Mouse (Mus musculus) heart, postnatal 0 days (tissue): ENCODE data around the gene Elovl6. TPM values are rescaled to one million over a fixed set of nuclear protein-coding genes. Genes with fewer than 3 reads are reported as not detected.

Source experiments
- ATAC-seq: fragments of 200-750 bp; cut with Nextera tagmentation; 2 replicates; pipeline ENCODE4 v1.8.0; 2017; ENCODE audit warnings: low read depth, moderate number of reproducible peaks, moderate library complexity; ENCODE audit not compliant: insufficient read depth
- DNase-seq: peaks from one replicate; pipeline ENCODE4 v3.0.0-alpha.2; 2016; ENCODE audit warnings: low spot score
- H3K27ac ChIP-seq: fragments of 300-500 bp; sonication (generic); 2 replicates; pipeline ENCODE4 v1.5.1; 2014; ENCODE audit warnings: low read depth, mild to moderate bottlenecking
- H3K27me3 ChIP-seq: fragments of 300-500 bp; sonication (generic); 2 replicates; pipeline ENCODE4 v1.6.1; 2014; ENCODE audit warnings: low read length, mixed read lengths; ENCODE audit not compliant: control insufficient read depth, insufficient read depth
- H3K36me3 ChIP-seq: fragments of 300-500 bp; sonication (generic); replicated peaks from 2 replicates; pipeline ENCODE4 v1.6.1; 2014; ENCODE audit warnings: low read length, mixed read lengths; ENCODE audit not compliant: control insufficient read depth, insufficient read depth
- H3K4me1 ChIP-seq: fragments of 300-500 bp; sonication (generic); 2 replicates; pipeline ENCODE4 v1.6.1; 2014; ENCODE audit warnings: antibody characterized with exemption; ENCODE audit not compliant: control insufficient read depth, insufficient read depth
- H3K4me2 ChIP-seq: fragments of 300-500 bp; sonication (generic); 2 replicates; pipeline ENCODE4 v1.6.1; 2014; ENCODE audit warnings: low read depth, mild to moderate bottlenecking, low read length, moderate library complexity
- H3K4me3 ChIP-seq: fragments of 300-500 bp; sonication (generic); 2 replicates; pipeline ENCODE4 v1.5.1; 2014; ENCODE audit warnings: low read depth, low read length
- H3K9ac ChIP-seq: fragments of 300-500 bp; sonication (generic); replicated peaks from 2 replicates; pipeline ENCODE4 v1.6.1; 2014; ENCODE audit warnings: low read depth, low read length, mixed read lengths
- H3K9me3 ChIP-seq: fragments of 300-500 bp; sonication (generic); replicated peaks from 2 replicates; pipeline ENCODE4 v1.6.1; 2016; ENCODE audit warnings: low read length; ENCODE audit not compliant: control insufficient read depth
- CTCF ChIP-seq: IDR thresholded peaks from 2 replicates; pipeline ENCODE4 v1.5.1; 2016; ENCODE audit warnings: antibody characterized with exemption, control low read depth, low read depth
- EP300 ChIP-seq: IDR thresholded peaks from 2 replicates; pipeline ENCODE4 v1.6.1; 2016; ENCODE audit warnings: antibody characterized with exemption, low read depth
- WGBS: fragments of 180-500 bp; shearing (Covaris S2); extraction: QIAGEN DNeasy Blood & Tissue Kit; methylation state at CpG from one replicate; pipeline ENCODE4 v1.1.7; 2014; 5-methylcytosine and 5-hydroxymethylcytosine counted together
- polyA plus RNA-seq: library from polyadenylated mRNA; unstranded; fragments of >200 nt; fragmentation: Nextera tagmentation; extraction: Ambion mirVana; gene quantifications from 2 replicates; pipeline ENCODE4 v1.2.1, GENCODE M21; 2015
- total RNA-seq: library from RNA; depleted of rRNA; stranded (reverse); fragments of >200 nt; gene quantifications from 2 replicates; pipeline ENCODE4 v1.2.3, GENCODE M21; 2014; ENCODE audit warnings: low replicate concordance

Elovl6 gene
- total and polyA plus RNA-seq, 2 experiments from 2014 or later: 2.9 to 5.2 TPM

GRCm38 (mm10) chr3:129507736-129508135 is 24.4 kb upstream of the Elovl6 start:
- Histone ChIP-seq H3K27ac (no peak overlapping the region), H3K4me3 (no peak overlapping the region), H3K36me3 (no peaks in the 10 kb centered on the region), H3K4me2 (no peak overlapping the region), H3K9ac (no peak overlapping the region), H3K9me3 (no peaks in the 10 kb centered on the region), H3K27me3 (no peaks in the 10 kb centered on the region), H3K4me1 (no peaks in the 10 kb centered on the region)
- DNase-seq (no peak), ATAC-seq (no peak)
- 94% methylated on average over 1 of the region's 1 CpGs for WGBS
- TF ChIP-seq CTCF (no peak), EP300 (no peak)

- Histone ChIP-seq H3K9me3 (no peaks in the 10 kb centered on the region), H3K36me3 (no peaks in the 10 kb centered on the region), H3K27me3 (no peaks in the 10 kb centered on the region), H3K27ac (no peak overlapping the region), H3K4me1 (no peaks in the 10 kb centered on the region), H3K4me3 (no peak overlapping the region), H3K9ac (no peak overlapping the region), H3K4me2 (no peak overlapping the region)
- no peak for DNase-seq
- ATAC-seq: no peak
- TF ChIP-seq EP300 (no peak), CTCF (no peak)
These were observed 23.6 kb upstream of the Elovl6 start for GRCm38 (mm10) chr3:129508571-129508970.

- H3K9ac ChIP-seq: no peak overlapping the region
- H3K36me3 ChIP-seq: no peaks in the 10 kb centered on the region
- ATAC-seq (no peak), DNase-seq (no peak)
- H3K27me3 ChIP-seq: no peaks in the 10 kb centered on the region
- H3K27ac ChIP-seq: no peak overlapping the region
- WGBS: 82% methylated on average over 10 of the region's 10 CpGs
- no peak overlapping the region for H3K4me3 ChIP-seq
- no peaks in the 10 kb centered on the region for H3K9me3 ChIP-seq
- TF ChIP-seq EP300 (no peak), CTCF (no peak)
- H3K4me1 ChIP-seq: no peaks in the 10 kb centered on the region
- H3K4me2 ChIP-seq: no peak overlapping the region
These were observed 22.4 kb upstream of the Elovl6 start for GRCm38 (mm10) chr3:129509725-129510124.

GRCm38 (mm10) chr3:129515863-129516436 is 16.2 kb upstream of the Elovl6 start:
- no peak for ATAC-seq
- Histone ChIP-seq H3K9ac (no peak overlapping the region), H3K36me3 (no peaks in the 10 kb centered on the region), H3K27ac (no peak overlapping the region), H3K4me1 (no peaks in the 10 kb centered on the region), H3K9me3 (no peaks in the 10 kb centered on the region), H3K4me2 (no peak overlapping the region), H3K4me3 (no peak overlapping the region), H3K27me3 (no peaks in the 10 kb centered on the region)
- 93% methylated on average over 3 of the region's 3 CpGs for WGBS
- TF ChIP-seq EP300: no peak
- no peak for TF ChIP-seq CTCF
- no peak for DNase-seq

GRCm38 (mm10) chr3:129520499-129520898 is 11.7 kb upstream of the Elovl6 start:
- no peaks in the 10 kb centered on the region for H3K4me1 ChIP-seq
- DNase-seq (no peak), ATAC-seq (no peak)
- H3K4me2 ChIP-seq: no peak overlapping the region
- H3K4me3 ChIP-seq: no peak overlapping the region
- 73% methylated on average over 4 of the region's 4 CpGs for WGBS
- H3K9me3 ChIP-seq: no peaks in the 10 kb centered on the region
- H3K9ac ChIP-seq: no peak overlapping the region
- no peak overlapping the region for H3K27ac ChIP-seq
- no peak for TF ChIP-seq EP300
- 0 out of 2 replicates have a peak, but pooled peaks have one; percentile 25 for TF ChIP-seq CTCF
- no peaks in the 10 kb centered on the region for H3K27me3 ChIP-seq
- no peaks in the 10 kb centered on the region for H3K36me3 ChIP-seq

GRCm38 (mm10) chr3:129523456-129524143 is 8.6 kb upstream of the Elovl6 start:
- no peak for TF ChIP-seq CTCF
- TF ChIP-seq EP300: no peak
- H3K4me2 ChIP-seq: no peak overlapping the region

More at GRCm38 (mm10) chr3:129523456-129524143, 8.6 kb upstream of the Elovl6 start:
- WGBS: 73% methylated on average over 10 of the region's 10 CpGs
- Histone ChIP-seq H3K27me3 (no peaks in the 10 kb centered on the region), H3K36me3 (no peaks in the 10 kb centered on the region), H3K4me3 (no peak overlapping the region), H3K9ac (no peak overlapping the region), H3K4me1 (no peaks in the 10 kb centered on the region), H3K9me3 (no peaks in the 10 kb centered on the region), H3K27ac (no peak overlapping the region)
- DNase-seq (no peak), ATAC-seq (no peak)
